Mouse (Mus musculus) hematopoietic multipotent progenitor cell, adult 10-12 weeks (in vitro differentiated cells): ENCODE data around the gene A730046J19Rik. TPM values are rescaled to one million over a fixed set of nuclear protein-coding genes. Genes with fewer than 3 reads are reported as not detected.

Source experiments
- polyA plus RNA-seq: library from polyadenylated mRNA; stranded (reverse); fragments of >175 nt; gene quantifications from 2 replicates; pipeline ENCODE4 v1.2.3, GENCODE M21; 2012; ENCODE audit warnings: low replicate concordance

The A730046J19Rik gene
- polyA plus RNA-seq, result not detected in 2 replicates

GRCm38 (mm10) chrX:144153523-144153922 lies at the start of gene A730046J19Rik:
Gene A730046J19Rik (plus strand): TSS chrX:144153695.

Other genes starting within 250 kb of the A730046J19Rik start
- not detected in 2 replicates for gene Dcx, start 220.4 kb upstream of the A730046J19Rik start, polyA plus RNA-seq
- gene Alg13, start 164.1 kb downstream of the A730046J19Rik start, polyA plus RNA-seq, result 1.5 and 2.4 TPM in 2 replicates